Mouse (Mus musculus) kidney, postnatal 10 days (tissue): ENCODE measurements around the gene Gm20431.
"Not testable (repeated sequence)": the region's sequence is repeated elsewhere in the genome, so short reads cannot be mapped to it uniquely, and the experiment has no call there.

Source experiments
- DNase-seq: peaks from one replicate; pipeline ENCODE4 v3.0.0; 2021; ENCODE audit warnings: mixed read lengths

The Gm20431 gene

GRCm38 (mm10) chr2:167659177-167659846, 2.0 kb downstream of the Gm20431 start:
- DNase-seq: no peak

DNA sequence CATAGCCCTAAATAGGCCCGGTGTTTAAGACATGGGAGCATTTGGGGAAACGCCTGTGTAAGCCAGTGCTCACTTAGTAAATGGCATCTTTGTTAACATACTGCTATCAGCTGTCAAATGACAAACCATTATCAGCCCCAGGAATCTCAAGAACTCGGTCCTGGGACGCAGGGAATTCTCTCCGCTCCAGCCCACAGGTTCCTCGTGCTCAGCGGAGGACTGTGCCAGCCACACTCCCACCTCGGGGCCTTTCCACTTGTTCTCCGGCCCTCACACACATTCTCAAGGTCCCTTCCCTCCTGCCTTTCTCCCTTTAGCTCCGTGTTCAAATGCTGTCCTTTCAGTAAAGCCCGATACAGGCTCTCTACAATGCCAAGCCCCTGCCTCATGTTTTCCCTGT, 2.6 kb downstream of the Gm20431 start:
- DNase-seq: no peak

- no peak for DNase-seq
These were observed 3.3 kb downstream of the Gm20431 start for GRCm38 (mm10) chr2:167657973-167658372.

DNA sequence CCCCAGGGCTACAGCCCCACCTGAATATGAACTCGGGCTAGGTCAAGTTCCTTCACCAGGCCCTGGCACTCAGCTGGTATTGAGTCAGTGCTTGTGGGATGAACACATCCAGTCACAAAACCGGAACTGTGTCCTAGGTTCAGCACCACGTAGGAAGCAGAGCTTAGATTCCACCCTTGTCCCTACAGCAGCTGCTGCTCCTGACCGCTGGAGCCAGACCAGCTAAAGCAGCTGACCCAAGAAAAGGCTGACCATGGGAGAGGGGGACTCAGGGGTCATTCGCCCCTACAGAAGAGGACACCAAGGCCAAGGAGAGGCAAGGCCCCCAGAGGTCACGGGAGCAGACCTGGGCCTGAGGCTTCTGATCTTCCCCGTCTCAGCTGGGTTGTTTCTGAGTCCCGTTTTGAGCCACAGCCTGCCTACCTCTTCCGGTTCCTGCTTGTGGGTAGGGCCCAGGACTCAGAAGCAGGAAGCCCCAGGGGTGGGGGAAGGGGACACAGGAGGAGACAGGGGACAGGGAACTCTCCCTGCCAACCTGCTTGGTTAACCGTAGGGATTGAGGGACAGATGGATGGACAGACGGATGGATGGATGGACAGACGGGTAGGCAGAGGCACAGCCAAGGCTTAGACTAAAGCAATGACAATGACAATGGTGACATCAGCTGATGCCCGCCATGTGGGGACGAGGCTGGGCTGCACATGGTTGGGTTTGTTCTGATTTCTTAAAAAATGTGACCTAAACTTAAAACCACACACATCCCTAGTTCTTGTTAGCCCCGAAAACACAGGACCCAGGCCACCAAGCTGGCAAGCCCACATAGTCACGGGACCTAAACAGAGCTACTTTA, 4.4 kb downstream of the Gm20431 start:
- DNase-seq: peak; percentile 64

DNA sequence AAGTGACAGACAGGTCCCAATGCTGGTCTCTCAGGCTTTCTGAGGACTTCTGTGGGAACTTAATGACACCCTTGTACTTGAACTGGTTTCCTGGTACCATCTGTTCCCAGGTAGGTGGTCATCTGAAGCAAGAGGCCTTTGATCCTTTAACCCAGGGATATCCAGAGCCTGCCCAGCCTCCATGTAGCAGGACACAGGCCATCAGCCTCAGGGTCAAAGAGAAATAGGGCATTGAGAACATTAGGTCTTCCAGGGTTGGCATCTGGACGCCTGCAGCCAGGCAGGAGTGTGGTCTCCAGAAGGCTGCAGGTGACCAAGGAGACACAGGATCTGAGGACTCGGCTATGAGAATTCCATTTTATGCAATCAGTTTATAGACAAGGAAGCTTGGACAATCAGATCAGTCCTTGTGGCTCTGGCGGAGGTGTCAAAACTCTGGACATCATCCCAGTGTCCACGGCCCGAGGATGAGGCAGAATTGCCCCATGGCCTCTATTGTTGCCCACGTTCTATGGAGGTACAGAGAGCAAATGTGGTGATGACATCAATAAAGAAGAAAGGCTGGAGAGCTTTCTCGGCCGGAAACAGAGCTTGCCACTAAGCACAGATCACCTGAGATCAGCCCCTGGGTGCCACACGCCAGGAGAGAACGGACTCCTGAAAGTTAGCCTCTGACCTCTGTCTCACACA, 6.2 kb downstream of the Gm20431 start:
- DNase-seq: no peak

DNA sequence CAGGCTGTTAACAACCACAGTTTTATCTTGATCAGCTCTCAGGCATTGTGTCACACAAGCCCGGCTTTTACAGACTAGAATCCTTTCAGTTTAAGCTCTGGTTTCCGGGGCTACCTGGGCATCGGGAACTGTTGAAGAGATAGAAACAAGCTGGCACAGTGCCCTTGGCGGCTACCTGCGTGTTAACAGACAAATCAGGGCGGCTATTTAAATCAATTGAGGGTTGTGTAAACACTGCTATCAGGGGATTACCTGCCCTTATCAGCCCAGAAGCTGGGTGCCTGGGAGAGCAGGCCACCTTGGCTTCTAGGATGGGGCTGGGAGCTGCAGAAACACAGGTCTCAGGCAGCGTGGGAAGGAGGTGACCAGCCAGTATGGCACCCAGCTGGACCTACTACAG, 8.6 kb downstream of the Gm20431 start:
- no peak for DNase-seq

- no peak for DNase-seq
These were observed 9.7 kb downstream of the Gm20431 start for GRCm38 (mm10) chr2:167651622-167652021.

- DNase-seq: no peak
These were observed 11.8 kb downstream of the Gm20431 start for GRCm38 (mm10) chr2:167649290-167650032.

- no peak for DNase-seq
These were observed 14.9 kb downstream of the Gm20431 start for GRCm38 (mm10) chr2:167646411-167646810.

- DNase-seq: not testable (repeated sequence)
These were observed 17.8 kb downstream of the Gm20431 start for GRCm38 (mm10) chr2:167643356-167644052.

DNA sequence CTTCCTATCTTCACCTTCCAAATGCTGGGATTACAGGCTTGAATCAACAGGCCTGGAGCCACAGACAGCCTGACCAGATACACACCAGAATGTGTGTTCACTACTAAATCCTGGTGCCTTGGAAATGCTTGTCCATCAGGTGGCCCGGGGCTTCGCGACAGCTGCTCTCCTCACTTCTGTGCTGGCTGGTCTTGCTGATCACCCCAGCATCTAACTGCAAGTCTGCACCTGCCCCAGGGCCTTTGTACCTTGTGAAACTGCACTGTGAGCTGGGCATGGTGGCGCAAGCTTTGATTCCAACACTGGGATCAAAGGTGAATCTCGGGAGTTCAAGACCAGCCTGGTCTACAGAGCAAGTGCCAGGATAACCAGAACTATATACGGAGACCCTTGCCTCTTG, 19.1 kb downstream of the Gm20431 start:
- DNase-seq: no peak

- DNase-seq: peak; percentile 79
These were observed 20.0 kb downstream of the Gm20431 start for GRCm38 (mm10) chr2:167641337-167641736.

- peak; percentile 68 for DNase-seq
These were observed 21.0 kb downstream of the Gm20431 start for GRCm38 (mm10) chr2:167640279-167640678.

GRCm38 (mm10) chr2:167634865-167635512, 26.3 kb downstream of the Gm20431 start:
- DNase-seq: no peak

GRCm38 (mm10) chr2:167634338-167634770, 26.9 kb downstream of the Gm20431 start:
- DNase-seq: peak; percentile 98

DNA sequence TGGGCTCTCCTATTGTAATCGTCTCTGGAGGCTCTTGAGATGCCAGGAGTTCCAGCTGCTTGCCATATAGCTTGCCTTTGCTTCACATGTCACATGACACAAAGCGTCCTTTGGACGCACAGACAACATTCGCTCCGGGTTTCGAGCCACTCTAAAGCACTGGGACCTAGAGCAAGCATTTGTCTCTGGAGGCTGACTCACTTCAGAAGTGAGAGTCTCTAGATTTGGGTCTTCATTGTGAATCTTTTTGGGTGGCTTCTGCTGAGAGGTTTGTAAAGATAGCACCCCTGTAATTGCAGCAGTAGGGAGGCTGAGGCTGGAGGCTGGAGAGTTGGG, 27.8 kb downstream of the Gm20431 start:
- DNase-seq: no peak

DNA sequence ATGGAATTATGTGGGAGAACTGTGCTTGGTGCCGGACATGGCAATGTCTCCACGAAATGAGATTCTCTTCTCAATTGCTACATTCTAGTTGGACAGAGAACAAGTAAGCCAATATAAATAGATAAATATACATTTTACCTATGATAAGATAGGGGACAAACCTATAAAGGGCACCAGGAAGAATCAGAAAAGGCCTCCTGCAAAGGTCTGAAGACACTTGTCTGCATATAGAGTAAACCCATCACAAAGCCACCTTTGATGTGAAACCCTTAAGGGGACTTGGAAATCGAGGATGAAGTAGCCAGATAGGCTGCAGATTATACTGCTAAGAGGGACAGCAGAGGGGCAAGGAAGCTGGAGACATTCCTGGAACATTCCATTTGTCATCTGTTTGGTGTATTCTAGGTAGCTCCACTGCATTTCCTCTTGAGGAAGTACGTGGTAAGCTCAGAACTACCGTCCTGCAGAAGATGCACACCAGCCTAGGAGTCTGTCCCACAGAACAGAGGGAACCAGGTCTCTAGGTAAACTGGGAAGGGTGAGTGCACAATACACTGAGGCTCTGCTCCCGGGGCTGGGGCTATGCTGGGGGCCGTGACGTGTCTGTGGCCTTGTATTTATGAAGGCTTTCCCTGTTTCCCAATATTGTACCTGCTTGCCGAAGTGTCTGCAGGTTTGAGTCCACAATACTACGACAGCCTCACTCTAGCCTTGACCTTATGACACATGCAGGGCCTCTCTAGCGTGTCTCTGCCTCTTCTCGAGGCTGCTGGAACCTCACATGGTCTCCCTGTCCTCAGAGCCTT, 28.4 kb downstream of the Gm20431 start:
- no peak for DNase-seq

DNA sequence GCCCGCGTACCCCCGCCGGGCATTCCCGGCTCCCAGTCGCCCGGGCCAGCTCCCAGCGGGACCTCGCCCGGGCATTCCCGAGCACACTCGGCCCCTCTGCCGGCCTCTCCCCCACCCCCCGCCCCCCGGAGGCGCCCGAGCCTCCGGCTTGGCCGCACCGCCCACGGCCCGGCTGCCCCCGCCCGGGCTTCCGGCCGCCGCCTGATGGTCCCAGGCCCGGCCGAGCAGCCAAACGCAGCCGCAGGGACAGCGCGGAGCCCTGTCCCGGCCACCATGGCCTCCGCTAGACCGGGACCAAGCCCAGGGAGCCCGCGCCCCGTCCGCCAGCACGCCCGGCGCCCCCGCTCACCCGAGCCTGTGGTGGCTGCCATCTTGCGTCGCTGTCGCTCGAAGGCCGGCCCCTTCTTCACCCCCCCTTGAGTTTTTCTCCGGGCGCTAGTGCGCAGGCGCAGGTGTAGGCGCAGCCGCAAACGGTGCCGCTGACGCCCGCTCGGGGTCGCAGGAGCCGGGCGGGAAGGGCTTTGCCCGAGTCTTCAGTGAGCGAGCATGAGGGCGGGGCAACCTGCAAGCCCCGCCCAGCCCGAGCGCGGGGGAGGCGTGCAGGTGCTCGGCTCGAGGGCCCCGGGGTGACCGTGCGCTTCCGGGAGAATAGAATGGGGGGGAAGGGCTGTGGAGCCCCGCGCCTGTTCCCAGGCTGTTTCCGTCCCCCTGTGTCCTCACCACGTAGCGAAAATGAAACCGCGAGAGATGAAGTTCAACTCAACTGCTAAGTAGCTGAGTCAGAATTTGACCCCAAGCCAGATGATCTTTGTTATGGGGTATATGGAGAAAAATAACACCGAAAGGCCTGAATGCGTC, 29.5 kb downstream of the Gm20431 start, which contains the start of gene Ube2v1:
Ube2v1 (minus strand) TSS at position 505 of the 858 bp plus-strand sequence.
- peak; percentile 97 for DNase-seq

GRCm38 (mm10) chr2:167631181-167631590, 30.1 kb downstream of the Gm20431 start:
- DNase-seq: no peak

DNA sequence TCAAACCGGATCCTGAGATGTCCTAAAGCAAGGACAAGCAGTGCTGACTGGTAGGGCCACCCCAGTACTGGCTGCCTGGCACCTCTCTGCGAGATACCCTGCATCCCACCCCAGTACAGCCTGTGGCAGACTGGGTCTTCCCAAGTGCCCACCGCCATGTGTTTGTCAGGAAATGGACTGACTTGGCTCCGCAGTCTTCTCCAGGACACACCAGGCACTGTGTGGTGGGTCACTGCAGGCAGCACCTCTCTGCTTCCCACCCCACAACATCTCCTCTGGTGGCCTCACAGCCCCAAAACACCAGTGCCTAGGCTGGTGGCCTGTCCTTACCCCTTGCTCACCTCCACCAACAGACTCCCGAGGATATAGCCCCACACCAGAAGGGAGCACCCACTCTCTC, 30.9 kb downstream of the Gm20431 start:
- DNase-seq: no peak
